Mouse (Mus musculus): ENCODE measurements at regions not wholly inside any gene's neighbourhood (a gene's known extent, or its start where the extent isn't known, plus 50 kb on each side); places are given as distances from the start of the nearest gene placed in this dataset.

DNA sequence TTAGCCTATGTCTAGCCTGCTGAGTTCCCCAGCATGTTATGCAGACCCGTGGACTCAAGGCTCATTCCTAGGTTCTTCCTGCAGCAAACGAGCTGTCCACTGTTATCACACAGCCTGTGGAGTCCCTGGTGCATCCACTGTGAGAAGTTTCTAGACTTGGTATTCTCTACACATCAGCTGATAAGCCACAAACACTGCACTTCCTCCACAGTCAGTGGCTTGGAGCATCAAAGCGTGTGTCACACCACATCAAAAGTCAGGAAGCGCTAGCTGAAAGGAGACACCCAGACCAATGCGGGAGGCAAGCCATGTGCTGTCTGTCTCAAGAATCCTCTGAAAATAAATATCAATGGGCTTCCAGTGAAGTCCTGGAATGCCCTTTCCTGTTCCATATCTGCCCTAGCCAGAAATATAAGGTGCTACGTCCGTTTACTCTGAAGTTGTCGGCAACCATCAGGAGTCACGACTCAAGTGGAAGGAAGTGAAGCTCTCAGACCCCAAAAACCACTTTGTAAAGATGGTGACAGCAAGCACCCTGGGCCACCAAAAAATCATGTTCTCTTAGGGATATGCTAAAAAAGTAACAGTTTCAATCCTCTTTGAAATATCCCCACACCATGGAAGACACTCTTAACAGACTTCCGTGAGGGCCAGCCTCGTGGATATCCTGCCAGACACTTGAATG, 227.7 kb downstream of the Adgrl2 start:
- no peak for TF ChIP-seq CEBPB (IDR thresholded peaks at IDR 0.05; ENCODE audit: insufficient read depth, poor library complexity, severe bottlenecking)
- TF ChIP-seq E2F4 (IDR thresholded peaks at IDR 0.05; ENCODE audit: insufficient read depth): no peak
- TF ChIP-seq MYOD1 (IDR thresholded peaks at IDR 0.05; ENCODE audit: control insufficient read depth in 1 of 3, insufficient read length in 2 of 3, low read depth in 2 of 3): no peak
- no peak for TF ChIP-seq POLR2AphosphoS2 (IDR thresholded peaks at IDR 0.05; ENCODE audit: insufficient read length, low read depth)
- no peak for TF ChIP-seq MAX (IDR thresholded peaks at IDR 0.05; ENCODE audit: low read depth)
- no peak for TF ChIP-seq MYOG (IDR thresholded peaks at IDR 0.05; ENCODE audit: control insufficient read depth in 1 of 3, insufficient read depth in 1 of 3, insufficient read length in 2 of 3, low read depth in 2 of 3)
- TF ChIP-seq USF1 (IDR thresholded peaks at IDR 0.05; ENCODE audit: low read depth): no peak
- TF ChIP-seq TCF12 (IDR thresholded peaks at IDR 0.05; ENCODE audit: insufficient read depth, poor library complexity, severe bottlenecking): no peak
- no peak for TF ChIP-seq POLR2A (IDR thresholded peaks at IDR 0.05; ENCODE audit: insufficient read length, low read depth)
- TF ChIP-seq REST (IDR thresholded peaks at IDR 0.05; ENCODE audit: insufficient read depth, insufficient read length): no peak
- no peak overlapping the region for H3K4me3 ChIP-seq
- no peak overlapping the region for H3K4me2 ChIP-seq (ENCODE audit: low read depth)
- H3K36me3 ChIP-seq (ENCODE audit: control insufficient read depth, insufficient read depth): no peaks in the 10 kb centered on the region
- no peaks in the 10 kb centered on the region for H3K79me2 ChIP-seq (ENCODE audit: control insufficient read depth, insufficient read depth)
- no peak overlapping the region for H3ac ChIP-seq (ENCODE audit: control insufficient read depth, insufficient read length)
- H3K27me3 ChIP-seq (ENCODE audit: control insufficient read depth, insufficient read depth, insufficient read length): no peaks in the 10 kb centered on the region

DNA sequence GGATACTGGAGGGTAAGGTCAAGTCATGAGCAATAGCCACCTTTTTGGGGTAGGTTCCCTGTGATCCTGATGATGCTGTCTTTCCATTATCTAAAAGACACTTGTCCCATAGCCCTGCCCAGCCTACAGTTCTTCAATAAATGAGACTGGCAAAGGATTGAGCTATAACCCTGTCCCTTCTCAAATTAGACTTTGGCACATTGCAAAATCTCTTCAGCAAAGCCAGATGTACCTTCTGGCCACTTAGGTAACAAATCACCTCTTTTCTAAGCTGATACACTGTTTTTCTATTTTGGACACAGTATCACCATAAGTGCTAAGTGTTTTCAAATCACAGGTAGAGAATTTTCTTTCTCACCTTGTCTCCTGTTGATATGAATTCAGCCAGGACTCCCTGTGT, 228.8 kb downstream of the Adgrl2 start:
- H3K36me3 ChIP-seq (ENCODE audit: control insufficient read depth, insufficient read depth): no peaks in the 10 kb centered on the region
- H3K27me3 ChIP-seq (ENCODE audit: control insufficient read depth, insufficient read depth, insufficient read length): no peaks in the 10 kb centered on the region
- no peaks in the 10 kb centered on the region for H3K79me2 ChIP-seq (ENCODE audit: control insufficient read depth, insufficient read depth)
- no peak overlapping the region for H3ac ChIP-seq (ENCODE audit: control insufficient read depth, insufficient read length)
- no peak overlapping the region for H3K4me2 ChIP-seq (ENCODE audit: low read depth)
- TF ChIP-seq MAX (IDR thresholded peaks at IDR 0.05; ENCODE audit: low read depth) (no peak), TCF12 (IDR thresholded peaks at IDR 0.05; ENCODE audit: insufficient read depth, poor library complexity, severe bottlenecking) (no peak), POLR2AphosphoS2 (IDR thresholded peaks at IDR 0.05; ENCODE audit: insufficient read length, low read depth) (no peak), E2F4 (IDR thresholded peaks at IDR 0.05; ENCODE audit: insufficient read depth) (no peak), USF1 (IDR thresholded peaks at IDR 0.05; ENCODE audit: low read depth) (no peak), SRF (IDR thresholded peaks at IDR 0.05; ENCODE audit: control insufficient read depth, insufficient read length, low read depth) (no peak), CEBPB (IDR thresholded peaks at IDR 0.05; ENCODE audit: insufficient read depth, poor library complexity, severe bottlenecking) (no peak), MYOD1 (IDR thresholded peaks at IDR 0.05; ENCODE audit: control insufficient read depth in 1 of 3, insufficient read length in 2 of 3, low read depth in 2 of 3) (no peak), TCF3 (IDR thresholded peaks at IDR 0.05; ENCODE audit: insufficient read length, low read depth) (no peak), POLR2A (IDR thresholded peaks at IDR 0.05; ENCODE audit: insufficient read length, low read depth) (no peak), MYOG (IDR thresholded peaks at IDR 0.05; ENCODE audit: control insufficient read depth in 1 of 3, insufficient read depth in 1 of 3, insufficient read length in 2 of 3, low read depth in 2 of 3) (no peak)
- no peak overlapping the region for H3K4me3 ChIP-seq

DNA sequence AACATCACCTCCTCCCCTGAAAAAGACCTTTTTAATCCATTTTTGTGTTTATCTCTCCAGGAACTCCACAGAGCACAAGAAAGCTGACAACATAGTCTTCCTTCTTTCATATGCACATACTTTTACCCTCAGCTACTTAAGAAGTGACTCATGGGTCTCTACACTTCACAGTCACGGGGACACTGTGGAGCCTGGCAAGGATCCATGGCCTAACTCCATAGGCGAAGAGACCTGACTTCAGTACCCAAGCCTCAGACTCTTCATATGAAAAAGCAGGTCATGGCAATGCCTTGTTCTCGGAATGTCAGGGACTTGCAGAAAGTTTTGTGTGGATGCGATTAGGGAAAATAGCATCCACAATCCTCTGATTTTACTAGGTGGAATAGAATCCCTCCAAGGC, 230.9 kb downstream of the Adgrl2 start:
- no peaks in the 10 kb centered on the region for H3K27me3 ChIP-seq (ENCODE audit: control insufficient read depth, insufficient read depth, insufficient read length)
- no peaks in the 10 kb centered on the region for H3K36me3 ChIP-seq (ENCODE audit: control insufficient read depth, insufficient read depth)
- H3K4me3 ChIP-seq: no peak overlapping the region
- no peak overlapping the region for H3K4me2 ChIP-seq (ENCODE audit: low read depth)
- H3ac ChIP-seq (ENCODE audit: control insufficient read depth, insufficient read length): no peak overlapping the region
- no peaks in the 10 kb centered on the region for H3K79me2 ChIP-seq (ENCODE audit: control insufficient read depth, insufficient read depth)
- TF ChIP-seq SRF (IDR thresholded peaks at IDR 0.05; ENCODE audit: control insufficient read depth, insufficient read length, low read depth) (no peak), REST (IDR thresholded peaks at IDR 0.05; ENCODE audit: insufficient read depth, insufficient read length) (no peak)

GRCm38 (mm10) chr3:148746234-148746633, 244.1 kb downstream of the Adgrl2 start:
- Histone ChIP-seq H3K4me2 (ENCODE audit: low read depth) (no peak overlapping the region), H3ac (ENCODE audit: control insufficient read depth, insufficient read length) (no peak overlapping the region), H3K4me3 (no peak overlapping the region), H3K36me3 (ENCODE audit: control insufficient read depth, insufficient read depth) (no peaks in the 10 kb centered on the region), H3K79me2 (ENCODE audit: control insufficient read depth, insufficient read depth) (no peaks in the 10 kb centered on the region), H3K27me3 (ENCODE audit: control insufficient read depth, insufficient read depth, insufficient read length) (no peaks in the 10 kb centered on the region)
- TF ChIP-seq TCF3 (IDR thresholded peaks at IDR 0.05; ENCODE audit: insufficient read length, low read depth): no peak
- TF ChIP-seq MYOD1 (IDR thresholded peaks at IDR 0.05; ENCODE audit: control insufficient read depth in 1 of 3, insufficient read length in 2 of 3, low read depth in 2 of 3): no peak
- TF ChIP-seq POLR2AphosphoS2 (IDR thresholded peaks at IDR 0.05; ENCODE audit: insufficient read length, low read depth): no peak
- TF ChIP-seq CEBPB (IDR thresholded peaks at IDR 0.05; ENCODE audit: insufficient read depth, poor library complexity, severe bottlenecking): no peak
- no peak for TF ChIP-seq TCF12 (IDR thresholded peaks at IDR 0.05; ENCODE audit: insufficient read depth, poor library complexity, severe bottlenecking)
- no peak for TF ChIP-seq SRF (IDR thresholded peaks at IDR 0.05; ENCODE audit: control insufficient read depth, insufficient read length, low read depth)
- no peak for TF ChIP-seq USF1 (IDR thresholded peaks at IDR 0.05; ENCODE audit: low read depth)
- no peak for TF ChIP-seq MAX (IDR thresholded peaks at IDR 0.05; ENCODE audit: low read depth)
- no peak for TF ChIP-seq E2F4 (IDR thresholded peaks at IDR 0.05; ENCODE audit: insufficient read depth)
- TF ChIP-seq POLR2A (IDR thresholded peaks at IDR 0.05; ENCODE audit: insufficient read length, low read depth): no peak
- TF ChIP-seq REST (IDR thresholded peaks at IDR 0.05; ENCODE audit: insufficient read depth, insufficient read length): no peak
- TF ChIP-seq MYOG (IDR thresholded peaks at IDR 0.05; ENCODE audit: control insufficient read depth in 1 of 3, insufficient read depth in 1 of 3, insufficient read length in 2 of 3, low read depth in 2 of 3): no peak

GRCm38 (mm10) chr3:148744651-148745050, 245.7 kb downstream of the Adgrl2 start:
- no peak for TF ChIP-seq REST (IDR thresholded peaks at IDR 0.05; ENCODE audit: insufficient read depth, insufficient read length)
- no peak for TF ChIP-seq POLR2AphosphoS2 (IDR thresholded peaks at IDR 0.05; ENCODE audit: insufficient read length, low read depth)
- no peak for TF ChIP-seq CEBPB (IDR thresholded peaks at IDR 0.05; ENCODE audit: insufficient read depth, poor library complexity, severe bottlenecking)
- TF ChIP-seq MYOD1 (IDR thresholded peaks at IDR 0.05; ENCODE audit: control insufficient read depth in 1 of 3, insufficient read length in 2 of 3, low read depth in 2 of 3): no peak
- TF ChIP-seq TCF12 (IDR thresholded peaks at IDR 0.05; ENCODE audit: insufficient read depth, poor library complexity, severe bottlenecking): no peak
- no peak overlapping the region for H3K4me3 ChIP-seq
- no peaks in the 10 kb centered on the region for H3K27me3 ChIP-seq (ENCODE audit: control insufficient read depth, insufficient read depth, insufficient read length)
- no peak overlapping the region for H3ac ChIP-seq (ENCODE audit: control insufficient read depth, insufficient read length)
- H3K4me2 ChIP-seq (ENCODE audit: low read depth): no peak overlapping the region
- H3K79me2 ChIP-seq (ENCODE audit: control insufficient read depth, insufficient read depth): no peaks in the 10 kb centered on the region
- no peaks in the 10 kb centered on the region for H3K36me3 ChIP-seq (ENCODE audit: control insufficient read depth, insufficient read depth)
